Mouse (Mus musculus) adipose tissue, adult 10 weeks (tissue): ENCODE data around the gene Cd9. TPM values are rescaled to one million over a fixed set of nuclear protein-coding genes. Genes with fewer than 3 reads are reported as not detected.

Experiments used
- polyA plus RNA-seq: library from polyadenylated mRNA; stranded (reverse); fragments of 350-450 nt; fragmentation: Illumina TruSeq; extraction: RNeasy Lipid Tissue Mini Kit (QIAGEN cat#74804); gene quantifications from one replicate; pipeline ENCODE4 v1.2.3, GENCODE M21; 2014; ENCODE audit warnings: low read depth, low replicate concordance

Cd9 gene
- polyA plus RNA-seq = 216 TPM

DNA sequence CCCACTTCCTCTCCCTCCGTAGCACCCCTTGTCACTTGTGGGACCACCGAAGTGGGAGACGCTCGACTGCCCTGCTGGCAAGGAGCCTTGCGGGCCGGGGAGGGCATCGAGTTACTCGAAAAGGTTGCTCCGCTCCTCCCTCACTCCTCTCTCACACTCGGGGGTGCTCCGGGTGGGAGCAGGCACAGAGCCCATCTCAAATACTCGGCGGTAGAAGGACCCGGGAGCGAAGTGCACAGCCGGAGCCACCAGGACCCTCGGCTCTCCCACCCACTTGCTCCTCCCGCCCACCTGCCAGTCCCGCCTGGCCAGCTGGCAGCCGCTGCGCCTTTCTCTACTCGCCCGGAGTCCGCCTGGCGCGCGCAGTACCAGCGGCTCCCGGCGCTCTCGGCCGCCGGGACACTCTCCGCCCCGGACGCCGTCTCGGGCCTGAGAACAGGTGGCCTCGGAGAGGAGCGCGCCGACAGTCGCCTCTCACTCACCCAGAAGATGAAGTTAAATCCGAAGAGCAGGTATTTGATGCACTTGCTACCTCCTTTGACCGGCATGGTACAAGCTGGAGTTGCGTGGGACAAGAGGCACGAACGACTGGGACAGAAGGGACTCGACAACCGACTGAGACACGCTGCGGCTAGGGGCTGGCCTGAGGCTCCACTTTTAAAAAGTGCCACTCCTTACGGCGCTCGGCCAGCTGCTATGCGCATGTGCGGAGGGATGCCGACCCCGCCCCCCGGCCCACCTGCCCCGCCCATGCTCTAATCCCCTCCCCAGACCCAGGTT, at the start of gene Cd9:
Gene Cd9, minus strand, starts transcription at position 700 of the 780 bp plus-strand sequence.

Other genes with a start within 250 kb of the Cd9 start
- gene Tuba3a, start 208.7 kb downstream of the Cd9 start, polyA plus RNA-seq = 21.6 TPM
- 65.7 TPM for gene Ltbr, start 180.9 kb downstream of the Cd9 start, polyA plus RNA-seq
- gene Scnn1a, start 174.1 kb downstream of the Cd9 start, polyA plus RNA-seq = 35.9 TPM
- gene Tnfrsf1a, start 145.4 kb downstream of the Cd9 start, polyA plus RNA-seq = 99.5 TPM
- gene Plekhg6, start 114.0 kb downstream of the Cd9 start, polyA plus RNA-seq = 1.9 TPM
- gene Vwf, start 52.0 kb upstream of the Cd9 start, polyA plus RNA-seq = 25.8 TPM
- gene Ano2, start 195.6 kb upstream of the Cd9 start, polyA plus RNA-seq = 0.20 TPM